Comparison of ENCODE assay signal across 23 mouse cellular contexts in genomic region chr16:58672396-58672795, GRCm38 (mm10). TPM values are rescaled to one million over a fixed set of nuclear protein-coding genes. Genes with fewer than 3 reads are reported as not detected.
A peak's percentile ranks its signal among the peaks of the same experiment; 100 is the strongest.
DNase-seq lines count a peak whose midpoint lies in the region; ATAC-seq lines count a peak whose summit lies in the region.
"Had no signal": no experiment of that assay in that cellular context is flagged by ENCODE, and none has a peak within 500 bp of the region (broad histone marks: within the 10 kb centered on the region; RNA-seq: fewer than 3 reads in every experiment).

No protein-coding gene starts in this region.

- no peak overlapping the region for H3K9ac ChIP-seq in heart, embryonic 16.5 days (ENCODE audit: low read length)
- H3K9ac ChIP-seq in liver, embryonic 15.5 days: peak overlapping the region; percentile 98
- H3K9ac ChIP-seq: forebrain, embryonic 15.5 days; hindbrain, embryonic 15.5 days; midbrain, embryonic 15.5 days had no signal

- H3K4me3 ChIP-seq in heart, embryonic 16.5 days (ENCODE audit: low read length): 0 out of 2 replicates have a peak overlapping the region, but pooled peaks have one; percentile 2
- peak overlapping the region; percentile 100 for H3K4me3 ChIP-seq in megakaryocyte, embryonic 14.5 days (replicated peaks)
- peak overlapping the region; percentile 92 for H3K4me3 ChIP-seq in liver, embryonic 15.5 days (replicated peaks)
- H3K4me3 ChIP-seq: forebrain, embryonic 15.5 days; hindbrain, embryonic 15.5 days; midbrain, embryonic 15.5 days had no signal

- no peaks in the 10 kb centered on the region for H3K27me3 ChIP-seq in heart, embryonic 16.5 days (ENCODE audit: control insufficient read depth, insufficient read depth, low read length)
- no peaks in the 10 kb centered on the region for H3K27me3 ChIP-seq in megakaryocyte, embryonic 14.5 days (replicated peaks)
- H3K27me3 ChIP-seq in liver, embryonic 15.5 days: no peaks in the 10 kb centered on the region
- H3K27me3 ChIP-seq: forebrain, embryonic 15.5 days; hindbrain, embryonic 15.5 days; midbrain, embryonic 15.5 days had no signal

- 87% methylated on average over 13 of the region's 13 CpGs for WGBS in heart, embryonic 16.5 days
- 36% methylated on average over 13 of the region's 13 CpGs for WGBS in liver, embryonic 15.5 days (ENCODE audit: insufficient replicate concordance)

- no peak for ATAC-seq in heart, embryonic 16.5 days (replicated peaks; ENCODE audit: extremely low read depth, insufficient read depth, low FRiP score)
- no peak for ATAC-seq in megakaryocyte, adult 5-6 weeks (ENCODE audit: poor library complexity, severe bottlenecking)
- ATAC-seq in liver, embryonic 15.5 days (ENCODE audit: insufficient read depth): no peak
- ATAC-seq: forebrain, embryonic 15.5 days; midbrain, embryonic 15.5 days had no signal

- H3K27ac ChIP-seq in heart, embryonic 16.5 days (ENCODE audit: low read length): no peak overlapping the region
- peak overlapping the region; percentile 88 for H3K27ac ChIP-seq in liver, embryonic 15.5 days (replicated peaks)
- H3K27ac ChIP-seq: forebrain, embryonic 15.5 days; hindbrain, embryonic 15.5 days; macrophage; midbrain, embryonic 15.5 days had no signal

- peaks cover 23% of the 10 kb centered on the region for H3K4me1 ChIP-seq in heart, embryonic 16.5 days (ENCODE audit: control insufficient read depth, insufficient read depth, low read length)
- peaks cover 56% of the 10 kb centered on the region for H3K4me1 ChIP-seq in megakaryocyte, embryonic 14.5 days
- H3K4me1 ChIP-seq in liver, embryonic 15.5 days (replicated peaks): peaks cover 59% of the 10 kb centered on the region

- H3K36me3 ChIP-seq in heart, embryonic 16.5 days (ENCODE audit: control insufficient read depth, insufficient read depth): peaks cover 27% of the 10 kb centered on the region
- peaks cover 51% of the 10 kb centered on the region for H3K36me3 ChIP-seq in megakaryocyte, embryonic 14.5 days (replicated peaks; ENCODE audit: low read length)
- H3K36me3 ChIP-seq in liver, embryonic 15.5 days (replicated peaks): peaks cover 54% of the 10 kb centered on the region

- 0 out of 2 replicates have a peak overlapping the region, but pooled peaks have one; percentile 4 for H3K4me2 ChIP-seq in heart, embryonic 16.5 days (ENCODE audit: low read depth, low read length)
- H3K4me2 ChIP-seq in liver, embryonic 15.5 days: peak overlapping the region; percentile 67
- H3K4me2 ChIP-seq: forebrain, embryonic 15.5 days; midbrain, embryonic 15.5 days had no signal

- no peaks in the 10 kb centered on the region for H3K9me3 ChIP-seq in heart, embryonic 16.5 days (replicated peaks; ENCODE audit: control insufficient read depth, low read length)
- H3K9me3 ChIP-seq in megakaryocyte, embryonic 14.5 days: no peaks in the 10 kb centered on the region
- H3K9me3 ChIP-seq in liver, embryonic 15.5 days (replicated peaks): no peaks in the 10 kb centered on the region
- H3K9me3 ChIP-seq: forebrain, embryonic 15.5 days; hindbrain, embryonic 15.5 days; midbrain, embryonic 15.5 days had no signal

- no peak for DNase-seq in heart, adult 18-20 months
- peak; percentile 44 for DNase-seq in liver
- no peak for DNase-seq in frontal cortex, postnatal 36 days (ENCODE audit: low spot score in 2 of 2)
- DNase-seq in layer of hippocampus, adult 18-20 months (ENCODE audit: low spot score in 2 of 2): no peak
- DNase-seq: adrenal gland, adult 2 months; cerebellum, postnatal 10 days; embryo, embryonic 11 days; kidney, adult 11 months; lung, adult 2 months; retina, postnatal 1 day had no signal

RNA-seq across cellular contexts. Expression of gene Cpox, which starts 2.3 kb away (rescaled TPM):
- polyA plus RNA-seq in heart, embryonic 16.5 days (2015; fragmentation: Nextera tagmentation; extraction: Ambion mirVana): 33.3 and 37.1 TPM in 2 replicates
- 10 to 100 TPM; 36.5 to 37.9 TPM for total RNA-seq in heart, adult 18-20 months (2021)
- polyA plus RNA-seq in megakaryocyte, embryonic 14.5 days (2012; ENCODE audit: insufficient read depth, low replicate concordance): 3.4 and 14.3 TPM in 2 replicates
- total RNA-seq in megakaryocyte, adult 5-6 weeks (2015): 36.6 and 50.8 TPM in 2 replicates
- 17.7 and 25.5 TPM in 2 replicates for total RNA-seq in megakaryocyte, adult 5-6 weeks (2017)
- polyA plus RNA-seq in liver, embryonic 15.5 days (2015; fragmentation: Nextera tagmentation; extraction: Ambion mirVana): 496 and 576 TPM in 2 replicates
- 10 to 100 TPM; 51.6 to 52.7 TPM for total RNA-seq in layer of hippocampus, adult 18-20 months (2021)

RNA-seq across cellular contexts. Expression of gene E330017A01Rik, which starts 33.9 kb away (rescaled TPM):
- polyA plus RNA-seq in heart, embryonic 16.5 days (2015; fragmentation: Nextera tagmentation; extraction: Ambion mirVana): not detected in 2 replicates
- not detected for total RNA-seq in heart, adult 18-20 months (2021)
- not detected in 2 replicates for polyA plus RNA-seq in megakaryocyte, embryonic 14.5 days (2012; ENCODE audit: insufficient read depth, low replicate concordance)
- total RNA-seq in megakaryocyte, adult 5-6 weeks (2015): not detected in 2 replicates
- not detected in 2 replicates for total RNA-seq in megakaryocyte, adult 5-6 weeks (2017)
- polyA plus RNA-seq in liver, embryonic 15.5 days (2015; fragmentation: Nextera tagmentation; extraction: Ambion mirVana): not detected in 2 replicates
- total RNA-seq in layer of hippocampus, adult 18-20 months (2021): not detected
- total RNA-seq: adrenal gland, adult 2 months; gastrocnemius, adult 18-20 months; layer of hippocampus, postnatal 25 days; left cerebral cortex, postnatal 25 days; neutrophil, adult 5-6 weeks had no signal
- polyA plus RNA-seq: adrenal gland, adult 2 months; forebrain, embryonic 15.5 days; heart, postnatal 0 days; lung, adult 2 months; macrophage; midbrain, embryonic 15.5 days had no signal

RNA-seq across cellular contexts. Expression of gene Gpr15, which starts 46.5 kb away (rescaled TPM):
- 0.24 and 1.00 TPM in 2 replicates for polyA plus RNA-seq in heart, embryonic 16.5 days (2015; fragmentation: Nextera tagmentation; extraction: Ambion mirVana)
- not detected for total RNA-seq in heart, adult 18-20 months (2021)
- not detected in 2 replicates for polyA plus RNA-seq in megakaryocyte, embryonic 14.5 days (2012; ENCODE audit: insufficient read depth, low replicate concordance)
- total RNA-seq in megakaryocyte, adult 5-6 weeks (2015): 1.8 and 3.1 TPM in 2 replicates
- total RNA-seq in megakaryocyte, adult 5-6 weeks (2017): 4.2 and 6.7 TPM in 2 replicates
- 0.05 and 0.12 TPM in 2 replicates for polyA plus RNA-seq in liver, embryonic 15.5 days (2015; fragmentation: Nextera tagmentation; extraction: Ambion mirVana)
- total RNA-seq in layer of hippocampus, adult 18-20 months (2021): not detected
- total RNA-seq: adrenal gland, adult 2 months; gastrocnemius, adult 18-20 months; layer of hippocampus, postnatal 25 days; left cerebral cortex, postnatal 25 days had no signal
- polyA plus RNA-seq: adrenal gland, adult 2 months; hindbrain, embryonic 15.5 days; macrophage had no signal

RNA-seq across cellular contexts. Expression of gene Cldnd1, which starts 55.3 kb away (rescaled TPM):
- 101 and 112 TPM in 2 replicates for polyA plus RNA-seq in heart, embryonic 16.5 days (2015; fragmentation: Nextera tagmentation; extraction: Ambion mirVana)
- 10 to 100 TPM; 48.7 to 51.0 TPM for total RNA-seq in heart, adult 18-20 months (2021)
- polyA plus RNA-seq in megakaryocyte, embryonic 14.5 days (2012; ENCODE audit: insufficient read depth, low replicate concordance): 1.00 and 2.3 TPM in 2 replicates
- 65.0 and 74.3 TPM in 2 replicates for total RNA-seq in megakaryocyte, adult 5-6 weeks (2015)
- 16.9 and 25.2 TPM in 2 replicates for total RNA-seq in megakaryocyte, adult 5-6 weeks (2017)
- 24.6 and 25.4 TPM in 2 replicates for polyA plus RNA-seq in liver, embryonic 15.5 days (2015; fragmentation: Nextera tagmentation; extraction: Ambion mirVana)
- 100 to 1,000 TPM in 1 of 2 experiments, 10 to 100 TPM in 1; 95.5 to 101 TPM for total RNA-seq in layer of hippocampus, adult 18-20 months (2021)

RNA-seq across cellular contexts. Expression of gene Gm813, which starts 55.6 kb away (rescaled TPM):
- polyA plus RNA-seq in heart, embryonic 16.5 days (2015; fragmentation: Nextera tagmentation; extraction: Ambion mirVana): not detected in 2 replicates
- total RNA-seq in heart, adult 18-20 months (2021): not detected
- not detected in 2 replicates for polyA plus RNA-seq in megakaryocyte, embryonic 14.5 days (2012; ENCODE audit: insufficient read depth, low replicate concordance)
- total RNA-seq in megakaryocyte, adult 5-6 weeks (2015): not detected in 2 replicates
- not detected in 2 replicates for total RNA-seq in megakaryocyte, adult 5-6 weeks (2017)
- not detected in 2 replicates for polyA plus RNA-seq in liver, embryonic 15.5 days (2015; fragmentation: Nextera tagmentation; extraction: Ambion mirVana)
- not detected for total RNA-seq in layer of hippocampus, adult 18-20 months (2021)
- total RNA-seq: adrenal gland, adult 2 months; gastrocnemius, adult 18-20 months; layer of hippocampus, postnatal 25 days; left cerebral cortex, postnatal 25 days; neutrophil, adult 5-6 weeks had no signal
- polyA plus RNA-seq: adrenal gland, adult 2 months; forebrain, embryonic 15.5 days; heart, postnatal 0 days; hindbrain, embryonic 15.5 days; lung, adult 2 months; macrophage; midbrain, embryonic 15.5 days had no signal

Comparison
In these comparisons a context has a peak if more than half of its experiments do, and no peak if none do; other contexts are left out.
1. H3K4me3 ChIP-seq: peak in every context shown above with its lines; median percentile 100 in megakaryocyte, embryonic 14.5 days; 92 in liver, embryonic 15.5 days; 2 in heart, embryonic 16.5 days.